Mouse (Mus musculus): ENCODE results near the gene Dohh. TPM values are rescaled to one million over a fixed set of nuclear protein-coding genes. Genes with fewer than 3 reads are reported as not detected.

Dohh gene
- polyA plus RNA-seq (2016; fragmentation: Nextera tagmentation; extraction: Ambion mirVana) = 96.8 and 97.9 TPM in 2 replicates

DNA sequence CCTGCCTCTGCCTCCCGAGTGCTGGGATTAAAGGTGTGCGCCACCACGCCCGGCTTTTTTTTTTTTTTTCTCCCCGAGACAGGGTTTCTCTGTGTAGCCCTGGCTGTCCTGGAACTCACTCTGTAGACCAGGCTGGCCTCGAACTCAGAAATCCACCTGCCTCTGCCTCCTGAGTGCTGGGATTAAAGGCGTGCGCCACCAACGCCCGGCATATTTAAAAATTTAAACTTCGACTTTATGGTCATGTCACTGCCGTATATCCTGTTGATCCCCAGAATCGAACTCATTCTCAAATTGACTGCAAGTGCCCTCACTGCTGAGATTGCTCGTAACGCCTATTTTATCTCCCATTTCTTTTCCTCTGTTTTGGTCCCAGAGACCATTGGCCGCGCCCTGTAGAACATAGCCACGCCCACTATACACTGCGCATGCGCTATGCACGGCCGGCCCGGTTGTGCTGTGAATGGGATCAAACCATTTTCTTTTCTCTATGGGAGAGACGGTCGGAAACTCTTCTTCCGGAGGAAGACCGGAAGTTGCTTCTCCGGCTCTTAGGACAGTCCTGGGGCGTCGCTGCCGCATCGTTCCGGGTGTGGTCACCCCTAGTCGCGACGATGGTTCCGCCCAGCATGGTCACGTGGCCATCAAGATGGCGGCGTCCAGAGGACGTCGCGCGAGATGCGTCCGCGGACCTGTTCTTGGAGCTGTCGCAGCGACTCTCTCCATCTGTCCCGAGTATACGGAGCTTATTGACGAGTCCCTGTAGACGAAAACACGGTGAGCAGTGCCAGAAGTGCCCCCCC lies at the start of gene Dohh, which contains the start of gene Gm48551:
Dohh (plus strand) TSS at position 627 of the 803 bp plus-strand sequence.
Gm48551 (plus strand) TSS at position 665 of the 803 bp plus-strand sequence.
- H3K36me3 ChIP-seq (replicated peaks) = peaks cover 35% of the 10 kb centered on the region
- peaks cover 21% of the 10 kb centered on the region for H3K4me1 ChIP-seq
- no peaks in the 10 kb centered on the region for H3K27me3 ChIP-seq (ENCODE audit: poor library complexity, severe bottlenecking)
- 10% methylated on average over 54 of the region's 54 CpGs for WGBS
- no peaks in the 10 kb centered on the region for H3K9me3 ChIP-seq
- DNase-seq (ENCODE audit: extremely low spot score, low spot score) = peak; percentile 98
- H3K4me3 ChIP-seq = peak within 1 kb of the TSS; percentile 87
- H3K27ac ChIP-seq = peak within 1 kb of the TSS; percentile 88

DNA sequence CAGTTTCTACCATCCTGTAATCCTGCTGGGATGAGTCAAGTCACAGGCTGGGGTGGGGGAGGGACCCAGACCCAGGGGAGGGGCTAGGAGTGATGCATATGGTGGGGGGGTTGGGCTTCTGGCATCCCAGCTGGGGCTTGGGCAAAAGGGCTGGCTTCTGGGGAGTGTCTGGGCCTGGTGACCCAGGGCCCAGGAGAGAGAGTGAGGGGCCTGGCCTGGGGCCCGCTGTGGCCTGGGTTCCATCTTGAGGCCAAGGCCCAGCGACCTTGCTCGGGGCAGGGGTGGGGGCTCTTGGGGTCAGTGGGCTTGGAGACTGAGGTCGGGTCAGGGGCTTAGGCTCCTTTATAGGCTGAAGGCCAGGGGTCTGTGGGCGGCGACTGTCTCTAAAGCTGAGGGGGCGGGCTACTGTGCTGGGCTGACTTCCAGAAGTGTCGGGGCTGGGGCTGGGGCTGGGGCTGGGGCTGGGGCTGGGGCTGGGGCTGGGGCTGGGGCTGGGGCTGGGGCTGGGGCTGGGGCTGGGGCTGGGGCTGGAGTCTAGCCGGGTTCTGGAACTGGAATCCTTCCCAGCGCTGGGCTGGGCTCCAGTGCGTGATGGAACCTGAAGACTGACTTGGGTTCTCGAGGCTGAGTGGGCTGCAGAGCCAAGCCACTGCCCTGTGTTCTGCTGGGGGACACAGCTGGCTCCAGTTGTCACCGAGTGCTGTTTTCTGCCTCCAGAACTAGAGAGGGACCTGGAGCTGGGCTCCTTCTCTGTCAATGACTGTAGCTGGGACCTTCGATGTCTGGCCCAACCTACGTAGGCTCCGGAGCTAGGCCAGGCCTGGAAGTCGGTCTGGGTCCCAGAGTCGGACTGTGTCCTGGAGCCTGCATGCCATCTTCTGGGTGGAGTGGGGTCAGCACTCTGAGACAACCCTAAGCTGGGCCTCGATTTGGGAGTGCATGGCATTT lies 48.6 kb upstream of the Dohh start:
- WGBS = 40% methylated on average over 19 of the region's 19 CpGs
- Histone ChIP-seq H3K36me3 (replicated peaks) (no peaks in the 10 kb centered on the region), H3K27me3 (ENCODE audit: poor library complexity, severe bottlenecking) (peaks cover 81% of the 10 kb centered on the region), H3K27ac (peak overlapping the region; percentile 80), H3K9me3 (no peaks in the 10 kb centered on the region), H3K4me1 (peaks cover 43% of the 10 kb centered on the region), H3K4me3 (peak overlapping the region; percentile 23)
- DNase-seq (ENCODE audit: extremely low spot score, low spot score) = no peak

DNA sequence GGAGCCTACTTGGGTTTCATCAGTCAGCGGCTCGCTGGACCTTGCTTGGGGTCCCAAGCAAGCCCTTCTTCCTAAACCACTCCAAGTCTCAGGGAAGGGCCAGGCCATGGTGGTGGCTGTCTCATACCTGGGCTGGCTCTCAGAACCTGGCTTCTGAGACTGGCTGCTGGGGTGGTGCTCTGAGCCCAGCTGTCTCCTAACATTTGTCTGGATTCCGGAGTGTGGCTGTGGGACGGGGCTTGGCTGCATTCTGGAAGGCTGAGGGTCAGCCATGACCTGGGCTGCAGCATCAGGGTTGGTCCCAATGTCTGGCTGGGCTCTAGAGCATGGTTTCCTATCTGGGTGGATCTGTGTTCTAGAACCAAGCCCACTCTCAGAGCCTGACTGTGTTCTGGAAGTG lies 47.7 kb upstream of the Dohh start:
- peak overlapping the region; percentile 80 for H3K27ac ChIP-seq
- H3K4me3 ChIP-seq = no peak overlapping the region
- no peaks in the 10 kb centered on the region for H3K36me3 ChIP-seq (replicated peaks)
- H3K9me3 ChIP-seq = no peaks in the 10 kb centered on the region
- peaks cover 49% of the 10 kb centered on the region for H3K4me1 ChIP-seq
- DNase-seq (ENCODE audit: extremely low spot score, low spot score) = no peak
- whole genome bisulfite sequencing = 92% methylated on average over 4 of the region's 4 CpGs
- H3K27me3 ChIP-seq (ENCODE audit: poor library complexity, severe bottlenecking) = peaks cover 85% of the 10 kb centered on the region

DNA sequence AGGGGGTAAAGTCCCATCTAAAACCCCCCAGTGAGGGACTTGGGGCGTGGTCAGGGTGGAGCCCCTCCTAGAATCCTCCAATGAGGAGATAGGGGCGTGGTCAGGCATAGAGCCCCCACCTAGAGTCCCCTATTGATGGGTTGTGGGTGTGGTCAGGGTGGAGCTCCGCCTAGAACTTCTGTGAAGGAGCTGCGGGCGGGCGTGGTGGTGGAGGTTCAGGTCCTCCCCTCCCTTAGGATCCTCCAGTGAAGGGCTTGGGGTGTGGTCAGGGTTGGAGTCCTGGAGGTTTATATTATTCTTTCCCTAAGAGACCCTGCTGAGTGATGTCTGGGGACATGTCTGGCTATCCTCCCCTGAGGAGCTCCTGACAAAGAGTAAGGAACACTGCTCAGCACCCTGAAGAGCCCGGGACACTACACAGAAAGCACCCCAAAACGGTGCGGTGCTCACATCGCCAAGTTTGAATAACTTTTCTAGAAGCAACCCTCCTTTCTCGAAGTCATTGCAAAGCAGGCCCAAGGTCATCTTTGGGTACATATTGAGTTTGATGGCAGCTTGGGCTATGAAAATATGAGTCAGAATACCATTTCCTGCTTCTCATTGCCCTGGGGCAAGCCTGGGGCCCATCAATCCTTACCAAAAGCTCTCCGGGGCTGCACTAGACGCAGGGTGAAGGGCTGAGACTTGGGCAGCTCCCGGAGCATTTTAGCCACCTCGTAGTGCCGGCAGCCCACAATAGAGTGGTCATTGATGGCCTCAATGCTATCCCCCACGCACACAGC lies 43.5 kb upstream of the Dohh start:
- Histone ChIP-seq H3K27ac (no peak overlapping the region), H3K36me3 (replicated peaks) (peaks cover 8% of the 10 kb centered on the region), H3K27me3 (ENCODE audit: poor library complexity, severe bottlenecking) (peaks cover 89% of the 10 kb centered on the region), H3K4me1 (peaks cover 33% of the 10 kb centered on the region), H3K9me3 (no peaks in the 10 kb centered on the region), H3K4me3 (no peak overlapping the region)
- DNase-seq (ENCODE audit: extremely low spot score, low spot score) = no peak
- 40% methylated on average over 17 of the region's 17 CpGs for WGBS

DNA sequence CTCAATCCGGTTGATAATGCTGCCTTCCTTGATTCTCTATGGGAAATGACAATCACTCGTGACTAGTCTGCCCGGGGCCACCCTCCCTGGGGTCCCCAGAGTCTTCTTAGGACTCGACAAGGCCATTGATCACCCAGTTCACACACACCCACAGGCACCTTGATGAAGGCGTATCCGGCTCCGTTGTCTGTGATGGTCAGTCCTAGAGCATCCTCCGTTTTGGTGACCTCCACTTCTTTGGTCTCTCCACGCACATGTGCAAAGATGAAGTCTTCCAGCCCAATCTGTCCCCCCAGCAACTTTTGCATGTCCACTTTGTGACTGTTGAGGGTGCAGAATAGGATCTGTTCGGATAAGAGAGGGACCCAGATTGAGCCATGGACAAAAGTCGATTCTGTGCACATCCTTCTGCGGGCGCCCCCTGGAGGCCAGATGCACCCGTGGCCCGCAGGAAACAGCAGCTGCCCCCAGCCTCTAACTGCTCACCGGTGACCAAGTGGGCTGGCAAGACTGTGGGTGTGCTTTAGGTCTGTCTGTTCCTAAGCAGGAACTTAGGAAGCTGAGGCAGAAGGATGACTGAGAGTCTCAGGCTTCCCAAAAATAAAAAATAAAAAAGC lies 42.8 kb upstream of the Dohh start:
- peaks cover 15% of the 10 kb centered on the region for H3K36me3 ChIP-seq (replicated peaks)
- no peak overlapping the region for H3K27ac ChIP-seq
- peak; percentile 73 for DNase-seq (ENCODE audit: extremely low spot score, low spot score)
- 38% methylated on average over 16 of the region's 16 CpGs for WGBS
- no peaks in the 10 kb centered on the region for H3K9me3 ChIP-seq
- H3K4me3 ChIP-seq = 0 out of 2 replicates have a peak overlapping the region, but pooled peaks have one; percentile 2
- H3K27me3 ChIP-seq (ENCODE audit: poor library complexity, severe bottlenecking) = peaks cover 91% of the 10 kb centered on the region
- H3K4me1 ChIP-seq = peaks cover 32% of the 10 kb centered on the region

DNA sequence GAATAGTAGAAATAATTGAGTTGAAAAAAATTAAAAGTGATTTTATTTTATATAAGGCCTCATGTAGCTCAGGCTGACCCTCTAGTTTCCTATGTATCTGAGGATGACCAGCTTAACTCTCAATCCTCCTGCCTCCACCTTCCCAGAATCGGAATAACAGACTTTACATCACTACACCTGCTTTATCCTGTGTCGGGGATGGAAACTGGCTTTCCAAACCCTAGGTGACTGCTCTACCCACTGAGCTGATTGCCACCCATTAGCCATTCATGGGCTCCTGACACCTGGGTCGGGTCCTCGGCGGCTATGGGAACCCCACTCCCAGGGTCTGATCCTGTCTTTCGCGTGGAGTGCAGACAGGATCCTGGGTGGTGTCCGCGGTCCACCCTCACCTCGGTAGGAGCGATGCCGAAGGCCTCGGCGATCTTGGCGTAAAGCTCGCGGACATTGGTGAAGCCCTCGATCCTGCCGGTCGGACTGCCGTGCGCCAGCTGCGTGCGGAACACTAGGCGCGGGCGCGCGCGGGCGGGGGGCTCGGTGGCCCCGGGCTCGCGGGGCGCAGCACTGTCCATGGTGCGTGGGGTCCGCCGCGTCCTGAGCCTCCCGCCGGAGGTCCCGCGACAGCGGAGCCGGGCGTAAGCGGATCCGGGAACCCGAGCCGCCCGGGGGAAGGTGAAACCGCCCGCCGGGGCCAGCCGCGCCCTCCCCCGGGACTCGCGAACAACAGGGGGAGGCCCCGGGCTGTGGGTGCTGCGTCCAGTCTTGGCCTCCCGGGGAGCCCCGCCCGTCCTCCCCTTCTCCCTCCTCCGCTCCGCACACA lies 41.3 kb upstream of the Dohh start, which contains the start of gene Gipc3:
Gipc3 (minus strand) TSS at position 581 of the 820 bp plus-strand sequence.
- Histone ChIP-seq H3K36me3 (replicated peaks) (peaks cover 27% of the 10 kb centered on the region), H3K27ac (peak within 1 kb of the TSS; percentile 27), H3K9me3 (no peaks in the 10 kb centered on the region), H3K4me1 (peaks cover 41% of the 10 kb centered on the region), H3K4me3 (peak within 1 kb of the TSS; percentile 51), H3K27me3 (ENCODE audit: poor library complexity, severe bottlenecking) (peaks cover 91% of the 10 kb centered on the region)
- WGBS = 6% methylated on average over 58 of the region's 67 CpGs
- DNase-seq (ENCODE audit: extremely low spot score, low spot score) = peak; percentile 41

DNA sequence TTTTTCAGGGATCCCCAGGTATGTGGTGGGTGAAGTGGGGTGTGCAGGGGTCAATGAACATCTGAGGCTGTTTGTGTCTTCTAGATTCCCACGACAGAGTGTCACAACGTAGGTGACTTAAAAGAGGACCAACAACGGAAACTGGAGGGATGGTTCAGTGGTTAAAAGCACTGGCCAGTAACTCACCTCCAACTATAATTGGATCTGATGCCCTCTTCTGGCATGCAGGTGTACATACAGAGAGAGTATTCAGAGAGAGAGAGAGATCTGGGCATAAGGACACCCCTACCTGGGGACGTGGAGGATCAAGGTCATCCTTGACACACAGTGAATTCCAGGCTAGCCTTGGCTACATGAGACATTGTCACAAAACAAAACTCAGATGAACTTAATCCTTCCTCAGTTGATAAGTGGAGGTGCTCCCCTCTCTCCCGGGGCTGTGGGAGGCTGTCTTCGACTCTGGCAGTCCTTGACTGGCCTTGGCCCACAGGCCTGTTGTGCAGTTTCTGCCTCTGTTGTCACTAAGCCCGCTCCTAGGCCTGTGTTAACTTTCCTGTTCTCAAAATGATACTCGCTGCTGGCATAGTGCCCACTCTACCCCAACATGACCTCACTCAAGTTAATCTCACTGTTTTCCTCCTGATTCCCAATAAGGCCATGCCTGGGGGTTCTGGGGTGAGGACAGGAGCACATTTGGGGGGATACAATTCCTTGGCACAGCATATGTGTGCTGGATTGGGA lies 39.6 kb upstream of the Dohh start:
- Histone ChIP-seq H3K27me3 (ENCODE audit: poor library complexity, severe bottlenecking) (peaks cover 91% of the 10 kb centered on the region), H3K36me3 (replicated peaks) (peaks cover 38% of the 10 kb centered on the region), H3K9me3 (no peaks in the 10 kb centered on the region), H3K27ac (no peak overlapping the region), H3K4me1 (peaks cover 53% of the 10 kb centered on the region), H3K4me3 (0 out of 2 replicates have a peak overlapping the region, but pooled peaks have one; percentile 5)
- 59% methylated on average over 8 of the region's 8 CpGs for WGBS
- no peak for DNase-seq (ENCODE audit: extremely low spot score, low spot score)

DNA sequence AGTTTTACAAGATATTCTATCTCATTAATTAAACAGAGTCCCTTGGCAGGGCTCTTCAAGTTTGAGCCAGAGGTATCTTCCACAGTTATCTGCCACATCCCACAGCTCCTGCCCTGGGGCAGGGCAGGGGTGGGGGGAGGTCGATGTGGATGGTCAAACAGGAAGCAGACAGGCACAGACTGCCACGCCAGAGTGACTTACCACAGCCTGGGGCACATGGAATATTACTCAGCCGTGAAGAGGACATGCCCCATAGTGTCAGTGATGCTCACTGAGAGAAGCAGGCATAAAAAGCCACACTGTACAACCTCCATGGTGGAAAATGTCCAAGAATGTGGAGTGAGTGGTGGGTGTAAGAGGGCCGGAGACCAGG lies 39.1 kb upstream of the Dohh start:
- no peaks in the 10 kb centered on the region for H3K9me3 ChIP-seq
- H3K4me3 ChIP-seq = peak overlapping the region; percentile 5; the same call in 1 of the 2 replicates
- H3K36me3 ChIP-seq (replicated peaks) = peaks cover 38% of the 10 kb centered on the region
- 93% methylated on average over 4 of the region's 4 CpGs for WGBS
- H3K27ac ChIP-seq = no peak overlapping the region
- peaks cover 88% of the 10 kb centered on the region for H3K27me3 ChIP-seq (ENCODE audit: poor library complexity, severe bottlenecking)
- peaks cover 58% of the 10 kb centered on the region for H3K4me1 ChIP-seq
- DNase-seq (ENCODE audit: extremely low spot score, low spot score) = no peak

DNA sequence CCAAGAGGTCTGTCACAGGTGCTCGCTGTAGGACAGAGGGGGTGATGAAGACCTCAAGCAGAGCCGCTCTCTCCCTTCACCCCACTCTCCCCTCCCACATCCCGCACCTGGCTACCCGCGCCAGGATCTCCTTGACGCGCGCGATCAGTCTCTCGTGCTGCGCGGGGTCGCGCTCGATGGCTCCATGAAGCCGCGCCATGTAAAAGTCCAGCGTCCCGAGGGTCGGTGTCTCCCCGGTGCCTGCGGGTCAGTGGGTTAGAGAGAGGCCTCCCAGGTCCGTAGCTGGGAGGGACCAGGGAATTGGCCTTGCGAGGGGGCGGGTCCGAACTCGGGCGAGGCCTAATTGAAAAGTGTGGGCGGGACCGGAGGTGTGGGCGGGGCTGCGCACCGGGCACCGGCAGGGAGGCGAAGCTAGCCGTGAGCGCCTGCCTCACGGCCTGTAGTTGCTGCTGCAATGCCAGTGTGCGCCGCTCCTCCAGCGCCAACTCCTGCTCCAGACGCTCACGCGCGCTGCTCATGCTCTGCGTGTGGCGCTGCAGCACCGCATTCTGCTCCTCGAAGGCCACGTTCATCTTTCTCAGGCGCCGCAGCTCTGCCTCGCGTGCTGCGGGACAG lies 37.7 kb upstream of the Dohh start:
- peaks cover 74% of the 10 kb centered on the region for H3K27me3 ChIP-seq (ENCODE audit: poor library complexity, severe bottlenecking)
- H3K9me3 ChIP-seq = no peaks in the 10 kb centered on the region
- DNase-seq (ENCODE audit: extremely low spot score, low spot score) = peak; percentile 77
- 4% methylated on average over 55 of the region's 55 CpGs for WGBS
- peaks cover 58% of the 10 kb centered on the region for H3K4me1 ChIP-seq
- peaks cover 38% of the 10 kb centered on the region for H3K36me3 ChIP-seq (replicated peaks)
- H3K4me3 ChIP-seq = peak overlapping the region; percentile 48
- H3K27ac ChIP-seq = peak overlapping the region; percentile 67

- peak overlapping the region; percentile 95 for H3K27ac ChIP-seq
- 6% methylated on average over 12 of the region's 12 CpGs for WGBS
- peaks cover 48% of the 10 kb centered on the region for H3K27me3 ChIP-seq (ENCODE audit: poor library complexity, severe bottlenecking)
- H3K4me1 ChIP-seq = peaks cover 56% of the 10 kb centered on the region
- DNase-seq (ENCODE audit: extremely low spot score, low spot score) = peak; percentile 48
- H3K4me3 ChIP-seq = peak overlapping the region; percentile 97
- peaks cover 38% of the 10 kb centered on the region for H3K36me3 ChIP-seq (replicated peaks)
- H3K9me3 ChIP-seq = no peaks in the 10 kb centered on the region
Measured at GRCm38 (mm10) chr10:81349146-81349545, 35.1 kb upstream of the Dohh start.
